Mouse (Mus musculus): ENCODE data around the gene Plagl2. TPM values are rescaled to one million over a fixed set of nuclear protein-coding genes. Genes with fewer than 3 reads are reported as not detected.

Gene Plagl2
- total RNA-seq, 2 experiments from 2014 or later = 4.6 to 5.4 TPM

GRCm38 (mm10) chr2:153239860-153240480, 1.3 kb downstream of the Plagl2 start:
- DNase-seq (ENCODE audit: extremely low spot score in 1 of 2, low spot score in 1 of 2) = no peak

- no peak for DNase-seq (ENCODE audit: extremely low spot score in 1 of 2, low spot score in 1 of 2)
Measured at GRCm38 (mm10) chr2:153239021-153239859, 2.0 kb downstream of the Plagl2 start.

- DNase-seq (ENCODE audit: extremely low spot score in 1 of 2, low spot score in 1 of 2) = no peak
Measured at GRCm38 (mm10) chr2:153238406-153238805, 2.8 kb downstream of the Plagl2 start.

GRCm38 (mm10) chr2:153237891-153238290, 3.3 kb downstream of the Plagl2 start:
- no peak for DNase-seq (ENCODE audit: extremely low spot score in 1 of 2, low spot score in 1 of 2)

- DNase-seq (ENCODE audit: extremely low spot score in 1 of 2, low spot score in 1 of 2) = no peak
Measured at GRCm38 (mm10) chr2:153237193-153237592, 4.0 kb downstream of the Plagl2 start.

GRCm38 (mm10) chr2:153228523-153228922, 12.7 kb downstream of the Plagl2 start:
- DNase-seq (ENCODE audit: extremely low spot score in 1 of 2, low spot score in 1 of 2) = no peak

GRCm38 (mm10) chr2:153227959-153228358, 13.3 kb downstream of the Plagl2 start:
- DNase-seq (ENCODE audit: extremely low spot score in 1 of 2, low spot score in 1 of 2) = no peak

- no peak for DNase-seq (ENCODE audit: extremely low spot score in 1 of 2, low spot score in 1 of 2)
Measured at GRCm38 (mm10) chr2:153225595-153225953, 15.7 kb downstream of the Plagl2 start.

GRCm38 (mm10) chr2:153224946-153225594, 16.2 kb downstream of the Plagl2 start, which contains the start of gene Tspyl3:
Tspyl3 (minus strand) TSS chr2:153225441.
- DNase-seq (ENCODE audit: extremely low spot score in 1 of 2, low spot score in 1 of 2) = peak; percentile 49 to 58

GRCm38 (mm10) chr2:153222566-153222965, 18.7 kb downstream of the Plagl2 start:
- no peak for DNase-seq (ENCODE audit: extremely low spot score in 1 of 2, low spot score in 1 of 2)

- DNase-seq (ENCODE audit: extremely low spot score in 1 of 2, low spot score in 1 of 2) = no peak
Measured at GRCm38 (mm10) chr2:153222130-153222529, 19.1 kb downstream of the Plagl2 start.

- DNase-seq (ENCODE audit: extremely low spot score in 1 of 2, low spot score in 1 of 2) = no peak
Measured at GRCm38 (mm10) chr2:153221620-153222019, 19.6 kb downstream of the Plagl2 start.

GRCm38 (mm10) chr2:153218516-153218915, 22.7 kb downstream of the Plagl2 start:
- no peak for DNase-seq (ENCODE audit: extremely low spot score in 1 of 2, low spot score in 1 of 2)

- DNase-seq (ENCODE audit: extremely low spot score in 1 of 2, low spot score in 1 of 2) = no peak
Measured at GRCm38 (mm10) chr2:153217826-153218340, 23.3 kb downstream of the Plagl2 start.

- DNase-seq (ENCODE audit: extremely low spot score in 1 of 2, low spot score in 1 of 2) = no peak
Measured at GRCm38 (mm10) chr2:153215421-153215820, 25.8 kb downstream of the Plagl2 start.

- no peak for DNase-seq (ENCODE audit: extremely low spot score in 1 of 2, low spot score in 1 of 2)
Measured at GRCm38 (mm10) chr2:153214771-153215259, 26.4 kb downstream of the Plagl2 start.

GRCm38 (mm10) chr2:153213351-153213750, 27.9 kb downstream of the Plagl2 start:
- DNase-seq (ENCODE audit: extremely low spot score in 1 of 2, low spot score in 1 of 2) = no peak

GRCm38 (mm10) chr2:153211451-153211850, 29.8 kb downstream of the Plagl2 start:
- no peak for DNase-seq (ENCODE audit: extremely low spot score in 1 of 2, low spot score in 1 of 2)

- DNase-seq (ENCODE audit: extremely low spot score in 1 of 2, low spot score in 1 of 2) = no peak
Measured at GRCm38 (mm10) chr2:153209286-153209685, 31.9 kb downstream of the Plagl2 start.

- DNase-seq (ENCODE audit: extremely low spot score in 1 of 2, low spot score in 1 of 2) = no peak
Measured at GRCm38 (mm10) chr2:153208149-153208548, 33.1 kb downstream of the Plagl2 start.

GRCm38 (mm10) chr2:153202766-153203165, 38.5 kb downstream of the Plagl2 start:
- no peak for DNase-seq (ENCODE audit: extremely low spot score in 1 of 2, low spot score in 1 of 2)

Data from layer of hippocampus, postnatal 25 days (tissue).